Mouse (Mus musculus) C2C12 (cell line): ENCODE data around the gene Prickle3. TPM values are rescaled to one million over a fixed set of nuclear protein-coding genes. Genes with fewer than 3 reads are reported as not detected.

Experiments used
- polyA plus RNA-seq: library from polyadenylated mRNA; unstranded; fragments of >200 nt; fragmentation: generic; extraction: Trizol; gene quantifications from one replicate; pipeline ENCODE4 v1.2.1, GENCODE M21; 2012; ENCODE audit warnings: missing spikeins

Prickle3 gene
- polyA plus RNA-seq, 1 experiment, result 3.0 TPM

Other genes with a start within 250 kb of the Prickle3 start
- gene Foxp3, start 83.6 kb upstream of the Prickle3 start, polyA plus RNA-seq, result 0.11 TPM
- 3.3 TPM for gene Ppp1r3f, start 83.0 kb upstream of the Prickle3 start, polyA plus RNA-seq
- 38.0 TPM for gene Ccdc22, start 51.7 kb upstream of the Prickle3 start, polyA plus RNA-seq
- gene Cacna1f, start 50.2 kb upstream of the Prickle3 start, polyA plus RNA-seq, result not detected
- gene Syp, start 18.8 kb upstream of the Prickle3 start, polyA plus RNA-seq, result 0.75 TPM
- gene Plp2, start 14.1 kb downstream of the Prickle3 start, polyA plus RNA-seq, result 549 TPM
- 0.08 TPM for gene Magix, start 24.0 kb downstream of the Prickle3 start, polyA plus RNA-seq
- gene Gpkow, start 39.9 kb downstream of the Prickle3 start, polyA plus RNA-seq, result 15.7 TPM
- 18.4 TPM for gene Wdr45, start 57.1 kb downstream of the Prickle3 start, polyA plus RNA-seq
- 0.22 TPM for gene Gm45208, start 65.0 kb downstream of the Prickle3 start, polyA plus RNA-seq
- 93.9 TPM for gene Praf2, start 71.2 kb downstream of the Prickle3 start, polyA plus RNA-seq
- gene Ccdc120, start 93.6 kb downstream of the Prickle3 start, polyA plus RNA-seq, result 9.4 TPM
- 46.7 TPM for gene Tfe3, start 105.3 kb downstream of the Prickle3 start, polyA plus RNA-seq
- gene Gripap1, start 132.5 kb downstream of the Prickle3 start, polyA plus RNA-seq, result 17.9 TPM
- gene Kcnd1, start 165.0 kb downstream of the Prickle3 start, polyA plus RNA-seq, result 0.11 TPM
- 32.0 TPM for gene Otud5, start 184.1 kb downstream of the Prickle3 start, polyA plus RNA-seq
- 2.4 TPM for gene Pim2, start 221.0 kb downstream of the Prickle3 start, polyA plus RNA-seq
- 20.6 TPM for gene Slc35a2, start 226.8 kb downstream of the Prickle3 start, polyA plus RNA-seq
- gene Pqbp1, start 242.0 kb downstream of the Prickle3 start, polyA plus RNA-seq, result 79.2 TPM
- 43.1 TPM for gene Timm17b, start 242.1 kb downstream of the Prickle3 start, polyA plus RNA-seq